Mouse (Mus musculus): Measurements from ENCODE around the gene Dnah8. TPM values are rescaled to one million over a fixed set of nuclear protein-coding genes. Genes with fewer than 3 reads are reported as not detected.

Dnah8 gene
- polyA plus RNA-seq, 1 experiment from 2014 or later = 0.76 TPM

- DNase-seq (ENCODE audit: low spot score) = no peak
- no peaks in the 10 kb centered on the region for H3K27me3 ChIP-seq (ENCODE audit: control insufficient read depth, insufficient read depth, low read length)
- no peak overlapping the region for H3K4me2 ChIP-seq (ENCODE audit: low read depth, low read length, severe bottlenecking)
- H3K9ac ChIP-seq (ENCODE audit: low read length) = no peak overlapping the region
- H3K36me3 ChIP-seq (ENCODE audit: control insufficient read depth, insufficient read depth, low read length) = no peaks in the 10 kb centered on the region
- WGBS = 85% methylated on average over 16 of the region's 16 CpGs
- H3K4me1 ChIP-seq (replicated peaks; ENCODE audit: control insufficient read depth, insufficient read depth, low read length) = no peaks in the 10 kb centered on the region
- no peaks in the 10 kb centered on the region for H3K9me3 ChIP-seq (ENCODE audit: control insufficient read depth, low read length)
- H3K4me3 ChIP-seq (ENCODE audit: low read depth, low read length) = no peak overlapping the region
- ATAC-seq (replicated peaks; ENCODE audit: low FRiP score) = no peak
- H3K27ac ChIP-seq (ENCODE audit: low read depth, low read length) = no peak overlapping the region
Measured at GRCm38 (mm10) chr17:30809926-30810660, 185.9 kb downstream of the Dnah8 start.

GRCm38 (mm10) chr17:30818543-30818942 is 194.4 kb downstream of the Dnah8 start:
- H3K36me3 ChIP-seq (ENCODE audit: control insufficient read depth, insufficient read depth, low read length) = no peaks in the 10 kb centered on the region
- no peak for DNase-seq (ENCODE audit: low spot score)
- no peaks in the 10 kb centered on the region for H3K27me3 ChIP-seq (ENCODE audit: control insufficient read depth, insufficient read depth, low read length)
- H3K4me2 ChIP-seq (ENCODE audit: low read depth, low read length, severe bottlenecking) = no peak overlapping the region
- H3K27ac ChIP-seq (ENCODE audit: low read depth, low read length) = no peak overlapping the region
- H3K4me3 ChIP-seq (ENCODE audit: low read depth, low read length) = no peak overlapping the region
- no peak for ATAC-seq (replicated peaks; ENCODE audit: low FRiP score)
- no peaks in the 10 kb centered on the region for H3K9me3 ChIP-seq (ENCODE audit: control insufficient read depth, low read length)
- H3K9ac ChIP-seq (ENCODE audit: low read length) = no peak overlapping the region
- no peaks in the 10 kb centered on the region for H3K4me1 ChIP-seq (replicated peaks; ENCODE audit: control insufficient read depth, insufficient read depth, low read length)
- WGBS = 89% methylated on average over 5 of the region's 5 CpGs

- H3K27ac ChIP-seq (ENCODE audit: low read depth, low read length) = no peak overlapping the region
- H3K4me2 ChIP-seq (ENCODE audit: low read depth, low read length, severe bottlenecking) = no peak overlapping the region
- ATAC-seq (replicated peaks; ENCODE audit: low FRiP score) (no peak), DNase-seq (ENCODE audit: low spot score) (no peak)
- H3K27me3 ChIP-seq (ENCODE audit: control insufficient read depth, insufficient read depth, low read length) = no peaks in the 10 kb centered on the region
- H3K36me3 ChIP-seq (ENCODE audit: control insufficient read depth, insufficient read depth, low read length) = no peaks in the 10 kb centered on the region
- H3K9ac ChIP-seq (ENCODE audit: low read length) = no peak overlapping the region
- WGBS = 96% methylated on average over 8 of the region's 8 CpGs
- H3K4me3 ChIP-seq (ENCODE audit: low read depth, low read length) = no peak overlapping the region
- no peaks in the 10 kb centered on the region for H3K9me3 ChIP-seq (ENCODE audit: control insufficient read depth, low read length)
- no peaks in the 10 kb centered on the region for H3K4me1 ChIP-seq (replicated peaks; ENCODE audit: control insufficient read depth, insufficient read depth, low read length)
Measured at GRCm38 (mm10) chr17:30819134-30819533, 195.0 kb downstream of the Dnah8 start.

GRCm38 (mm10) chr17:30821115-30821514 is 197.0 kb downstream of the Dnah8 start:
- DNase-seq (ENCODE audit: low spot score) (no peak), ATAC-seq (replicated peaks; ENCODE audit: low FRiP score) (no peak)
- Histone ChIP-seq H3K27me3 (ENCODE audit: control insufficient read depth, insufficient read depth, low read length) (no peaks in the 10 kb centered on the region), H3K9ac (ENCODE audit: low read length) (no peak overlapping the region), H3K4me2 (ENCODE audit: low read depth, low read length, severe bottlenecking) (no peak overlapping the region), H3K9me3 (ENCODE audit: control insufficient read depth, low read length) (no peaks in the 10 kb centered on the region), H3K27ac (ENCODE audit: low read depth, low read length) (no peak overlapping the region), H3K36me3 (ENCODE audit: control insufficient read depth, insufficient read depth, low read length) (no peaks in the 10 kb centered on the region), H3K4me3 (ENCODE audit: low read depth, low read length) (no peak overlapping the region), H3K4me1 (replicated peaks; ENCODE audit: control insufficient read depth, insufficient read depth, low read length) (no peaks in the 10 kb centered on the region)
- 80% methylated on average over 6 of the region's 6 CpGs for WGBS

- WGBS = 91% methylated on average over 7 of the region's 7 CpGs
- Histone ChIP-seq H3K9ac (ENCODE audit: low read length) (no peak overlapping the region), H3K4me1 (replicated peaks; ENCODE audit: control insufficient read depth, insufficient read depth, low read length) (no peaks in the 10 kb centered on the region), H3K27ac (ENCODE audit: low read depth, low read length) (no peak overlapping the region), H3K4me2 (ENCODE audit: low read depth, low read length, severe bottlenecking) (no peak overlapping the region), H3K4me3 (ENCODE audit: low read depth, low read length) (no peak overlapping the region), H3K9me3 (ENCODE audit: control insufficient read depth, low read length) (no peaks in the 10 kb centered on the region), H3K36me3 (ENCODE audit: control insufficient read depth, insufficient read depth, low read length) (no peaks in the 10 kb centered on the region), H3K27me3 (ENCODE audit: control insufficient read depth, insufficient read depth, low read length) (no peaks in the 10 kb centered on the region)
- DNase-seq (ENCODE audit: low spot score) (no peak), ATAC-seq (replicated peaks; ENCODE audit: low FRiP score) (no peak)
Measured at GRCm38 (mm10) chr17:30824473-30824872, 200.3 kb downstream of the Dnah8 start.

GRCm38 (mm10) chr17:30825731-30826304 is 201.7 kb downstream of the Dnah8 start:
- no peak for ATAC-seq (replicated peaks; ENCODE audit: low FRiP score)
- H3K4me3 ChIP-seq (ENCODE audit: low read depth, low read length) = no peak overlapping the region
- no peaks in the 10 kb centered on the region for H3K4me1 ChIP-seq (replicated peaks; ENCODE audit: control insufficient read depth, insufficient read depth, low read length)
- no peak for DNase-seq (ENCODE audit: low spot score)
- H3K36me3 ChIP-seq (ENCODE audit: control insufficient read depth, insufficient read depth, low read length) = no peaks in the 10 kb centered on the region
- no peak overlapping the region for H3K4me2 ChIP-seq (ENCODE audit: low read depth, low read length, severe bottlenecking)
- no peak overlapping the region for H3K27ac ChIP-seq (ENCODE audit: low read depth, low read length)
- no peaks in the 10 kb centered on the region for H3K27me3 ChIP-seq (ENCODE audit: control insufficient read depth, insufficient read depth, low read length)
- WGBS = 44% methylated on average over 11 of the region's 11 CpGs
- no peaks in the 10 kb centered on the region for H3K9me3 ChIP-seq (ENCODE audit: control insufficient read depth, low read length)
- no peak overlapping the region for H3K9ac ChIP-seq (ENCODE audit: low read length)

- Histone ChIP-seq H3K27me3 (ENCODE audit: control insufficient read depth, insufficient read depth, low read length) (no peaks in the 10 kb centered on the region), H3K9ac (ENCODE audit: low read length) (no peak overlapping the region), H3K4me2 (ENCODE audit: low read depth, low read length, severe bottlenecking) (no peak overlapping the region), H3K4me1 (replicated peaks; ENCODE audit: control insufficient read depth, insufficient read depth, low read length) (no peaks in the 10 kb centered on the region), H3K27ac (ENCODE audit: low read depth, low read length) (no peak overlapping the region), H3K9me3 (ENCODE audit: control insufficient read depth, low read length) (no peaks in the 10 kb centered on the region), H3K4me3 (ENCODE audit: low read depth, low read length) (no peak overlapping the region), H3K36me3 (ENCODE audit: control insufficient read depth, insufficient read depth, low read length) (no peaks in the 10 kb centered on the region)
- WGBS = 96% methylated on average over 2 of the region's 2 CpGs
- DNase-seq (ENCODE audit: low spot score) (no peak), ATAC-seq (replicated peaks; ENCODE audit: low FRiP score) (no peak)
Measured at GRCm38 (mm10) chr17:30831170-30831569, 207.0 kb downstream of the Dnah8 start.

GRCm38 (mm10) chr17:30835419-30835818 is 211.3 kb downstream of the Dnah8 start:
- no peak for DNase-seq (ENCODE audit: low spot score)
- no peak for ATAC-seq (replicated peaks; ENCODE audit: low FRiP score)
- Histone ChIP-seq H3K9me3 (ENCODE audit: control insufficient read depth, low read length) (no peaks in the 10 kb centered on the region), H3K4me1 (replicated peaks; ENCODE audit: control insufficient read depth, insufficient read depth, low read length) (peaks cover 7% of the 10 kb centered on the region; the same call in 1 of the 2 replicates), H3K9ac (ENCODE audit: low read length) (no peak overlapping the region), H3K27ac (ENCODE audit: low read depth, low read length) (no peak overlapping the region), H3K4me3 (ENCODE audit: low read depth, low read length) (no peak overlapping the region), H3K4me2 (ENCODE audit: low read depth, low read length, severe bottlenecking) (no peak overlapping the region), H3K36me3 (ENCODE audit: control insufficient read depth, insufficient read depth, low read length) (no peaks in the 10 kb centered on the region), H3K27me3 (ENCODE audit: control insufficient read depth, insufficient read depth, low read length) (no peaks in the 10 kb centered on the region)
- WGBS = 93% methylated on average over 4 of the region's 4 CpGs

GRCm38 (mm10) chr17:30837031-30837430 is 212.9 kb downstream of the Dnah8 start:
- Histone ChIP-seq H3K27ac (ENCODE audit: low read depth, low read length) (no peak overlapping the region), H3K4me1 (replicated peaks; ENCODE audit: control insufficient read depth, insufficient read depth, low read length) (peaks cover 7% of the 10 kb centered on the region; the same call in 1 of the 2 replicates)
- no peak for DNase-seq (ENCODE audit: low spot score)

More at GRCm38 (mm10) chr17:30837031-30837430, 212.9 kb downstream of the Dnah8 start:
- Histone ChIP-seq H3K4me2 (ENCODE audit: low read depth, low read length, severe bottlenecking) (no peak overlapping the region), H3K4me3 (ENCODE audit: low read depth, low read length) (no peak overlapping the region), H3K27me3 (ENCODE audit: control insufficient read depth, insufficient read depth, low read length) (no peaks in the 10 kb centered on the region), H3K36me3 (ENCODE audit: control insufficient read depth, insufficient read depth, low read length) (no peaks in the 10 kb centered on the region), H3K9ac (ENCODE audit: low read length) (no peak overlapping the region), H3K9me3 (ENCODE audit: control insufficient read depth, low read length) (no peaks in the 10 kb centered on the region)
- ATAC-seq (replicated peaks; ENCODE audit: low FRiP score) = no peak
- 91% methylated on average over 1 of the region's 1 CpGs for WGBS

Measured in forebrain, embryonic 11.5 days (tissue).